Mouse (Mus musculus) stomach, embryonic 14.5 days (tissue): Measurements from ENCODE around the gene Fip1l1. TPM values are rescaled to one million over a fixed set of nuclear protein-coding genes. Genes with fewer than 3 reads are reported as not detected.

Experiments used
- ATAC-seq: fragments of 200-750 bp; cut with Nextera tagmentation; 2 replicates; pipeline ENCODE4 v1.8.0; 2017; ENCODE audit warnings: low read depth, moderate TSS enrichment; ENCODE audit not compliant: insufficient number of reproducible peaks, insufficient read depth, low FRiP score
- H3K27ac ChIP-seq: fragments of 300-500 bp; sonication (generic); 2 replicates; pipeline ENCODE4 v1.5.1; 2014; ENCODE audit warnings: mild to moderate bottlenecking, low read length, moderate library complexity, mixed read lengths
- H3K27me3 ChIP-seq: fragments of 300-500 bp; sonication (generic); 2 replicates; pipeline ENCODE4 v1.6.1; 2014; ENCODE audit warnings: low read length, control low read depth, mixed read lengths; ENCODE audit not compliant: control insufficient read depth, insufficient read depth
- H3K36me3 ChIP-seq: fragments of 300-500 bp; sonication (generic); 2 replicates; pipeline ENCODE4 v1.6.1; 2014; ENCODE audit warnings: mild to moderate bottlenecking, control low read depth, low read length, moderate library complexity, mixed read lengths; ENCODE audit not compliant: control insufficient read depth, insufficient read depth
- H3K4me1 ChIP-seq: fragments of 300-500 bp; sonication (generic); 2 replicates; pipeline ENCODE4 v1.6.1; 2014; ENCODE audit warnings: low read length, control low read depth, mixed read lengths; ENCODE audit not compliant: control insufficient read depth, insufficient read depth
- H3K4me2 ChIP-seq: fragments of 300-500 bp; sonication (generic); replicated peaks from 2 replicates; pipeline ENCODE4 v1.6.1; 2014; ENCODE audit warnings: low read depth, low read length, control low read depth
- H3K4me3 ChIP-seq: fragments of 300-500 bp; sonication (generic); 2 replicates; pipeline ENCODE4 v1.5.1; 2014; ENCODE audit warnings: low read depth, low read length, control low read depth
- H3K9ac ChIP-seq: fragments of 300-500 bp; sonication (generic); replicated peaks from 2 replicates; pipeline ENCODE4 v1.6.1; 2014; ENCODE audit warnings: low read depth, mild to moderate bottlenecking, control low read depth, low read length, moderate library complexity, mixed read lengths
- H3K9me3 ChIP-seq: fragments of 300-500 bp; sonication (generic); 2 replicates; pipeline ENCODE4 v1.6.1; 2016; ENCODE audit warnings: low read depth, low read length, control low read depth; ENCODE audit not compliant: control insufficient read depth
- WGBS: fragments of 180-500 bp; shearing (Covaris S2); extraction: QIAGEN DNeasy Blood & Tissue Kit; methylation state at CpG from one replicate; pipeline ENCODE4 v1.1.7; 2014; 5-methylcytosine and 5-hydroxymethylcytosine counted together
- polyA plus RNA-seq: library from polyadenylated mRNA; unstranded; fragments of >200 nt; fragmentation: Nextera tagmentation; extraction: Ambion mirVana; gene quantifications from 2 replicates; pipeline ENCODE4 v1.2.1, GENCODE M21; 2014

Gene Fip1l1
- polyA plus RNA-seq, 1 experiment from 2014 or later: 88.6 TPM

DNA sequence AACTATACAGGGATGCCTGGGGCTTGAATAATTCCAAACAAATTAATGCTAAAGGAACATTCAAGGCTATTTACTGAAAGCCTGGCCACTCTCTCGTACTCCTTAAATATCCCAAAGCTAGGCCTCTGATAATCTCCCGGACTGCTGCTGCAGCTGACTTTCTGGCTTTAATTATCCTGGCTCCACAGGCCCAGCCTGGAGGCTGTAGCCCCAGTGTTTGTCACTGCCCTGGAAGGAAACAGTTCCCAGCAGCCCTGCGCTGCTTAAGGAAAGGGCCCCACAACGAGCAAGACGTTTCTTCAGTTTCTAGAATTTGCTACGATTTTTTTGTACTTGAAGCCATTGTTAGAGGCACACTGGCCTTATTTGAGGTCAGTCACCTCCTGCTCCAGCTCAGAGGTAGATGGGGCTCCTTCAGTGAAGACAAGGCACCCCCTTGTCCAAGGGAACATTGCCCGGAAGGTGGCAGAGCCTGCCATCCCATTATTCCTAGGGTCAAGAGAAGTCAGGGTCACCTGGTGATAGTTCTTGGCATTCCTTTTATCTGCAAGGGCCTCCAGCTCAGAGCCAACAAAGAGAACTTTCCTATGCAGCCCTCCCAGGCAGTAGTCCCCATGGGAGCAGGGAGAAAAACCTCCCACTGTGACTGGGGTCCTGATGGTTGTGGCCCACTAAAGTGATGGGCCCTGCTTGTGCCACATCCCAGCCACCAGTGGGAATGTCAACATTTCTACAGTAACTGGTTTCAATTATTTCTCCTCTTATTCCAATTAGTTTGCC is 86.6 kb downstream of the Fip1l1 start:
- Histone ChIP-seq H3K9ac (no peak overlapping the region), H3K4me3 (no peak overlapping the region), H3K36me3 (no peaks in the 10 kb centered on the region), H3K4me2 (no peak overlapping the region), H3K27ac (no peak overlapping the region), H3K4me1 (peaks cover 4% of the 10 kb centered on the region; the same call in 1 of the 2 replicates), H3K9me3 (no peaks in the 10 kb centered on the region), H3K27me3 (no peaks in the 10 kb centered on the region)
- WGBS: 48% methylated on average over 7 of the region's 7 CpGs
- no peak for ATAC-seq

- Histone ChIP-seq H3K9ac (no peak overlapping the region), H3K27ac (no peak overlapping the region), H3K4me2 (no peak overlapping the region), H3K27me3 (no peaks in the 10 kb centered on the region), H3K9me3 (no peaks in the 10 kb centered on the region), H3K36me3 (no peaks in the 10 kb centered on the region), H3K4me1 (no peaks in the 10 kb centered on the region), H3K4me3 (no peak overlapping the region)
- 94% methylated on average over 14 of the region's 14 CpGs for WGBS
- ATAC-seq: no peak
These were observed 88.2 kb downstream of the Fip1l1 start for GRCm38 (mm10) chr5:74623316-74624000.

GRCm38 (mm10) chr5:74624385-74624784 is 89.1 kb downstream of the Fip1l1 start:
- no peak overlapping the region for H3K27ac ChIP-seq
- no peak for ATAC-seq
- H3K27me3 ChIP-seq: no peaks in the 10 kb centered on the region
- H3K4me1 ChIP-seq: no peaks in the 10 kb centered on the region
- H3K9ac ChIP-seq: no peak overlapping the region
- no peaks in the 10 kb centered on the region for H3K9me3 ChIP-seq
- no peak overlapping the region for H3K4me2 ChIP-seq
- H3K36me3 ChIP-seq: no peaks in the 10 kb centered on the region
- 60% methylated on average over 5 of the region's 5 CpGs for WGBS
- H3K4me3 ChIP-seq: no peak overlapping the region

DNA sequence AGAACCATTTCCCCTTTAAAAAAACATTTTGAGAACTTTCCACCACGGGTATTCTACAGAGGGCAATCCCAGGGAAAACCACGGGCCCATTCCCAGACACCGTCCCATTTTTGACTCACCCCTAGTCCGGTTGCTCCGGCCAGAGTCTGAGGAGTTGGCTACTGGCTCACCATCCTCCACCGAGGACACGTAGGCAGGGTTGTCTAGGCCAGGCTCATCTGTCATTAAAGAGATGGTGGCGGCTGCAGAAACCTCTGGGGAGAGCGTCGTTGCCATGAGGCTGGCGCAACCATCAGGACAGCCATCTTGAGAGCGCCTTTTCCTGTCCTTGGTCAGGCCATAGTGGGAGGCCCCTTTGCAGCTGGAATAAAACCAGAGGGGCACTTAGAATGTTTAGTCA is 92.8 kb downstream of the Fip1l1 start:
- 0 out of 2 replicates have a peak, but pooled peaks cover 3% of the 10 kb centered on the region for H3K4me1 ChIP-seq
- no peak overlapping the region for H3K27ac ChIP-seq
- H3K9ac ChIP-seq: no peak overlapping the region
- ATAC-seq: no peak
- H3K9me3 ChIP-seq: no peaks in the 10 kb centered on the region
- no peaks in the 10 kb centered on the region for H3K36me3 ChIP-seq
- H3K4me2 ChIP-seq: no peak overlapping the region
- no peaks in the 10 kb centered on the region for H3K27me3 ChIP-seq
- no peak overlapping the region for H3K4me3 ChIP-seq
- 89% methylated on average over 12 of the region's 12 CpGs for WGBS

GRCm38 (mm10) chr5:74632369-74633114 is 97.3 kb downstream of the Fip1l1 start:
- Histone ChIP-seq H3K9ac (no peak overlapping the region), H3K4me1 (0 out of 2 replicates have a peak, but pooled peaks cover 3% of the 10 kb centered on the region), H3K27me3 (no peaks in the 10 kb centered on the region), H3K9me3 (no peaks in the 10 kb centered on the region), H3K4me3 (no peak overlapping the region), H3K27ac (no peak overlapping the region), H3K4me2 (no peak overlapping the region), H3K36me3 (no peaks in the 10 kb centered on the region)
- no peak for ATAC-seq
- 49% methylated on average over 17 of the region's 17 CpGs for WGBS

- 60% methylated on average over 6 of the region's 6 CpGs for WGBS
- H3K4me2 ChIP-seq: no peak overlapping the region
- H3K27me3 ChIP-seq: no peaks in the 10 kb centered on the region
- H3K36me3 ChIP-seq: no peaks in the 10 kb centered on the region
- no peak overlapping the region for H3K4me3 ChIP-seq
- H3K9ac ChIP-seq: no peak overlapping the region
- 0 out of 2 replicates have a peak, but pooled peaks cover 3% of the 10 kb centered on the region for H3K4me1 ChIP-seq
- no peaks in the 10 kb centered on the region for H3K9me3 ChIP-seq
- no peak for ATAC-seq
- H3K27ac ChIP-seq: no peak overlapping the region
These were observed 98.2 kb downstream of the Fip1l1 start for GRCm38 (mm10) chr5:74633453-74633852.

GRCm38 (mm10) chr5:74634391-74634790 is 99.1 kb downstream of the Fip1l1 start:
- no peak for ATAC-seq
- WGBS: 67% methylated on average over 3 of the region's 3 CpGs
- no peak overlapping the region for H3K27ac ChIP-seq

GRCm38 (mm10) chr5:74639516-74639915 is 104.3 kb downstream of the Fip1l1 start:
- no peaks in the 10 kb centered on the region for H3K9me3 ChIP-seq
- no peak overlapping the region for H3K27ac ChIP-seq
- H3K9ac ChIP-seq: no peak overlapping the region
- 80% methylated on average over 6 of the region's 6 CpGs for WGBS
- H3K4me1 ChIP-seq: peaks cover 5% of the 10 kb centered on the region; the same call in 1 of the 2 replicates
- no peaks in the 10 kb centered on the region for H3K36me3 ChIP-seq
- ATAC-seq: no peak
- H3K4me2 ChIP-seq: no peak overlapping the region
- H3K4me3 ChIP-seq: no peak overlapping the region
- H3K27me3 ChIP-seq: no peaks in the 10 kb centered on the region

More at GRCm38 (mm10) chr5:74634391-74634790, 99.1 kb downstream of the Fip1l1 start:
- H3K27me3 ChIP-seq: no peaks in the 10 kb centered on the region
- no peaks in the 10 kb centered on the region for H3K9me3 ChIP-seq
- no peak overlapping the region for H3K4me2 ChIP-seq
- H3K4me1 ChIP-seq: 0 out of 2 replicates have a peak, but pooled peaks cover 3% of the 10 kb centered on the region
- H3K36me3 ChIP-seq: no peaks in the 10 kb centered on the region
- no peak overlapping the region for H3K9ac ChIP-seq
- no peak overlapping the region for H3K4me3 ChIP-seq
